Mouse (Mus musculus) skeletal muscle tissue, postnatal 0 days (tissue): ENCODE data around the gene 1110032A03Rik. TPM values are rescaled to one million over a fixed set of nuclear protein-coding genes. Genes with fewer than 3 reads are reported as not detected.

Source experiments
- polyA plus RNA-seq: library from polyadenylated mRNA; unstranded; fragments of >200 nt; fragmentation: Nextera tagmentation; extraction: Ambion mirVana; gene quantifications from 2 replicates; pipeline ENCODE4 v1.2.1, GENCODE M21; 2015

The 1110032A03Rik gene
- polyA plus RNA-seq = 33.2 and 34.6 TPM in 2 replicates

GRCm38 (mm10) chr9:50774991-50775612 lies at the start of gene 1110032A03Rik, which contains the start of gene Alg9:
TSS of gene 1110032A03Rik (minus strand) at chr9:50775520.
TSS of gene Alg9 (plus strand) at chr9:50775019.

GRCm38 (mm10) chr9:50768107-50769002 lies 7.0 kb downstream of the 1110032A03Rik start, which contains the start of gene Fdxacb1:
TSS of gene Fdxacb1 (plus strand) at chr9:50768236.

GRCm38 (mm10) chr9:50752054-50752602 lies 23.2 kb downstream of the 1110032A03Rik start, which contains the start of gene Hspb2:
TSS of gene Hspb2 (minus strand) at chr9:50752354.

GRCm38 (mm10) chr9:50751323-50751722 lies 24.0 kb downstream of the 1110032A03Rik start, which contains the start of gene Cryab:
TSS of gene Cryab (plus strand) at chr9:50751325.

GRCm38 (mm10) chr9:50746214-50746677 lies 29.1 kb downstream of the 1110032A03Rik start, which contains the start of gene 2310030G06Rik:
TSS of gene 2310030G06Rik (minus strand) at chr9:50746536.

GRCm38 (mm10) chr9:50738914-50739870 lies 36.1 kb downstream of the 1110032A03Rik start, which contains the start of gene Dixdc1:
TSS of gene Dixdc1 (minus strand) at chr9:50739517.

Other genes with a start within 250 kb of the 1110032A03Rik start
- gene Pts, start 246.8 kb downstream of the 1110032A03Rik start, polyA plus RNA-seq = 51.1 and 58.1 TPM in 2 replicates
- 4.8 and 8.2 TPM in 2 replicates for gene Il18, start 220.7 kb downstream of the 1110032A03Rik start, polyA plus RNA-seq
- gene Bco2, start 220.3 kb downstream of the 1110032A03Rik start, polyA plus RNA-seq = 0.17 and 0.19 TPM in 2 replicates
- gene Tex12, start 214.2 kb downstream of the 1110032A03Rik start, polyA plus RNA-seq = not detected in 2 replicates
- 647 and 653 TPM in 2 replicates for gene Sdhd, start 171.7 kb downstream of the 1110032A03Rik start, polyA plus RNA-seq
- gene Timm8b, start 171.6 kb downstream of the 1110032A03Rik start, polyA plus RNA-seq = 233 and 251 TPM in 2 replicates
- 0.77 and 1.0 TPM in 2 replicates for gene Pih1d2, start 158.2 kb downstream of the 1110032A03Rik start, polyA plus RNA-seq
- gene Nkapd1, start 158.1 kb downstream of the 1110032A03Rik start, polyA plus RNA-seq = 11.4 and 11.5 TPM in 2 replicates
- 152 and 165 TPM in 2 replicates for gene Dlat, start 115.7 kb downstream of the 1110032A03Rik start, polyA plus RNA-seq
- gene Dixdc1, start 36.0 kb downstream of the 1110032A03Rik start, polyA plus RNA-seq = 5.2 and 6.3 TPM in 2 replicates
- gene 2310030G06Rik, start 29.0 kb downstream of the 1110032A03Rik start, polyA plus RNA-seq = 1.7 and 2.6 TPM in 2 replicates
- gene Cryab, start 24.2 kb downstream of the 1110032A03Rik start, polyA plus RNA-seq = 938 and 1,056 TPM in 2 replicates
- gene Hspb2, start 23.2 kb downstream of the 1110032A03Rik start, polyA plus RNA-seq = 267 and 317 TPM in 2 replicates
- gene Fdxacb1, start 7.3 kb downstream of the 1110032A03Rik start, polyA plus RNA-seq = 7.0 and 8.2 TPM in 2 replicates
- 12.8 and 17.6 TPM in 2 replicates for gene Alg9, start 501 bp downstream of the 1110032A03Rik start, polyA plus RNA-seq
- gene Ppp2r1b, start 69.8 kb upstream of the 1110032A03Rik start, polyA plus RNA-seq = 9.8 and 16.7 TPM in 2 replicates
- 7.8 and 16.6 TPM in 2 replicates for gene Sik2, start 233.6 kb upstream of the 1110032A03Rik start, polyA plus RNA-seq